Mouse (Mus musculus) hindbrain, embryonic 14.5 days (tissue): ENCODE measurements at regions not wholly inside any gene's neighbourhood (a gene's known extent, or its start where the extent isn't known, plus 50 kb on each side); places are given as distances from the start of the nearest gene placed in this dataset.
A peak's percentile ranks its signal among the peaks of the same experiment; 100 is the strongest.

ENCODE experiments used
- ATAC-seq: fragments of 200-750 bp; cut with Nextera tagmentation; 2 replicates; pipeline ENCODE4 v1.8.0; 2017; ENCODE audit warnings: moderate number of reproducible peaks, mild to moderate bottlenecking, moderate TSS enrichment, moderate library complexity; ENCODE audit not compliant: low FRiP score
- DNase-seq: peaks from one replicate; pipeline ENCODE4 v3.0.0-alpha.2; 2015; ENCODE audit warnings: low spot score
- H3K27ac ChIP-seq: fragments of 300-500 bp; sonication (generic); 2 replicates; pipeline ENCODE4 v1.5.1; 2014; ENCODE audit warnings: mild to moderate bottlenecking, moderate library complexity
- H3K27me3 ChIP-seq: fragments of 300-500 bp; sonication (generic); 2 replicates; pipeline ENCODE4 v1.6.1; 2014; ENCODE audit warnings: mild to moderate bottlenecking, low read length, mixed read lengths; ENCODE audit not compliant: control insufficient read depth, insufficient read depth
- H3K36me3 ChIP-seq: fragments of 300-500 bp; sonication (generic); replicated peaks from 2 replicates; pipeline ENCODE4 v1.6.1; 2014; ENCODE audit not compliant: control insufficient read depth, insufficient read depth
- H3K4me1 ChIP-seq: fragments of 300-500 bp; sonication (generic); replicated peaks from 2 replicates; pipeline ENCODE4 v1.6.1; 2014; ENCODE audit warnings: antibody characterized with exemption, low read length, mixed read lengths; ENCODE audit not compliant: control insufficient read depth, insufficient read depth
- H3K4me2 ChIP-seq: fragments of 300-500 bp; sonication (generic); replicated peaks from 2 replicates; pipeline ENCODE4 v1.6.1; 2014; ENCODE audit warnings: mild to moderate bottlenecking, moderate library complexity
- H3K4me3 ChIP-seq: fragments of 300-500 bp; sonication (generic); replicated peaks from 2 replicates; pipeline ENCODE4 v1.5.1; 2014; ENCODE audit warnings: mild to moderate bottlenecking, low read length
- H3K9ac ChIP-seq: fragments of 300-500 bp; sonication (generic); 2 replicates; pipeline ENCODE4 v1.6.1; 2014
- H3K9me3 ChIP-seq: fragments of 300-500 bp; sonication (generic); 2 replicates; pipeline ENCODE4 v1.6.1; 2016; ENCODE audit warnings: low read length; ENCODE audit not compliant: control insufficient read depth
- WGBS: fragments of 180-500 bp; shearing (Covaris S2); extraction: QIAGEN DNeasy Blood & Tissue Kit; methylation state at CpG from one replicate; pipeline ENCODE4 v1.1.7; 2014; 5-methylcytosine and 5-hydroxymethylcytosine counted together

- ATAC-seq (no peak), DNase-seq (no peak)
- no peak overlapping the region for H3K4me3 ChIP-seq
- no peak overlapping the region for H3K27ac ChIP-seq
- H3K36me3 ChIP-seq, result no peaks in the 10 kb centered on the region
- WGBS, result 100% methylated on average over 1 of the region's 1 CpGs
- no peak overlapping the region for H3K9ac ChIP-seq
- H3K4me1 ChIP-seq, result no peaks in the 10 kb centered on the region
- 0 out of 2 replicates have a peak, but pooled peaks cover 11% of the 10 kb centered on the region for H3K9me3 ChIP-seq
- no peak overlapping the region for H3K4me2 ChIP-seq
- H3K27me3 ChIP-seq, result no peaks in the 10 kb centered on the region
These were observed 554.6 kb downstream of the Sema5a start for GRCm38 (mm10) chr15:32799222-32799621.

GRCm38 (mm10) chr15:32810849-32811632, 566.4 kb downstream of the Sema5a start:
- Histone ChIP-seq H3K27ac (no peak overlapping the region), H3K4me3 (no peak overlapping the region), H3K4me2 (no peak overlapping the region), H3K36me3 (no peaks in the 10 kb centered on the region), H3K9ac (no peak overlapping the region), H3K9me3 (0 out of 2 replicates have a peak, but pooled peaks cover 4% of the 10 kb centered on the region), H3K4me1 (no peaks in the 10 kb centered on the region), H3K27me3 (no peaks in the 10 kb centered on the region)
- no peak for ATAC-seq
- no peak for DNase-seq
- 84% methylated on average over 2 of the region's 2 CpGs for WGBS

DNA sequence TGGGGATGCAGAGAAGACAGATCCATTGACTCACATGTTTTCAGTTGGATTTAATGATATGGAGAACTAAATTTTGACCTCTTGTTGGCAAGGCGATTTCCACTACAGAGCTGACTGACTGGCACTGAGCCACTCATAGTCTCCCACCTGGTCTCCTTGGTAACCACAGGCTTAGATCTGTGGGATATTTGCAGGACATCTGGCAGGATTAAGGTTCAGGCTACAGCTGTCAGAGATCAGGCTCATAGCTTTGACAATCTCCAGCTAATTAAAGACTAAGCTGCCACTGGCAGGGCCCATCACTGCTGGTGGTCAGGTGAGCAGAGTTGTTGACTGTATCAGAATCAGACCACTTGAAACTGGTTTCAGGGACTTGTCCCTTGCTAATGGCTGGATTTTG, 595.4 kb downstream of the Sema5a start:
- Histone ChIP-seq H3K9me3 (no peaks in the 10 kb centered on the region), H3K4me2 (no peak overlapping the region), H3K4me3 (no peak overlapping the region), H3K27me3 (no peaks in the 10 kb centered on the region), H3K27ac (no peak overlapping the region), H3K9ac (no peak overlapping the region), H3K4me1 (no peaks in the 10 kb centered on the region), H3K36me3 (no peaks in the 10 kb centered on the region)
- ATAC-seq (peak; percentile 43; the same call in 1 of the 2 replicates), DNase-seq (no peak)
- WGBS, result 67% methylated on average over 1 of the region's 1 CpGs
